Mouse (Mus musculus): Measurements from ENCODE around the gene Traf3. TPM values are rescaled to one million over a fixed set of nuclear protein-coding genes. Genes with fewer than 3 reads are reported as not detected.

Traf3 gene
- 10 to 100 TPM; 16.3 to 16.7 TPM for total RNA-seq (2021)
- long read RNA-seq, experiment 1, partial matches to known transcripts: 0 of 8 reads
- long read RNA-seq, experiment 1, other reads (novel, unspliced or antisense): 8 of 8 reads
- long read RNA-seq, experiment 2, partial matches to known transcripts: 0 of 5 reads
- long read RNA-seq, experiment 2, other reads (novel, unspliced or antisense): 5 of 5 reads

DNA sequence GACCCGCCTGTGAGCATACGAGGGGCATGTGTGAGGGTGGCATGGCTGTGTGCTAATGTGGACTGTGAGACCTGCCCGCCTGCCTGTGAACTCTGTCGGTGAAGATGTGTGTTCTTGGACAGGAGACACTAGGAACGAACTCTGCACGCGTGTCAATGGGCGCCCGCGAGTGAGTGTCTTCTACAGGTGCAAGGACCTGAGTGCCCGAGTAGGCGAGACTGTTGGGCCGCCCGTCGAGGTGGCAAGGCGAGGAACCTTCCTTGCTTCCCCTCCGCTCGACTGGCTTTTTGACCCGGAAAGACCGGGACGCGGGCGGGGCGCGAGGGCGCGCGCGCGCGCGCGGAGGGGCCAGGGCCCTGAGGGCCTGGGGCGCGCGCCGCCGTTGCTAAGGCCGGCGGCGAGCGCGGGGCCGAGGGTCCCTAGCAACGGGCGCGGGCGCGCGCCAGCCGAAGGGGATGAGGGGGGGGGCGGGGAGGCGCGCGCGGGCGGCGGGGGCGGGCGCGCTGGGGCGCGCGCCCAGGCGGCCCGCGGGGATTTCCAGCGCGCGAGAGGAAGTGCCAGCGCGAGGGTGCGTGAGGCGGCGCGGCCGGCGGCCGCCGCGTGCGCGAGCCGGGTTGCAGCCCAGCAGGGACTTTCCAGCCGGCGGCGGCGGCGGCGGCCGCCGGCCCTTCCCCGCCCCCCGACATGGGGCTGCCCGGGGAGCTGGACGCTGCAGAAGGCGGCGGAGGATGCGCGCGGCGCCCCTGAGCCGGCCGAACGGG, at the start of gene Traf3:
TSS of gene Traf3 (plus strand) at position 540 of the 761 bp plus-strand sequence.
- peak; percentile 66 for DNase-seq

DNA sequence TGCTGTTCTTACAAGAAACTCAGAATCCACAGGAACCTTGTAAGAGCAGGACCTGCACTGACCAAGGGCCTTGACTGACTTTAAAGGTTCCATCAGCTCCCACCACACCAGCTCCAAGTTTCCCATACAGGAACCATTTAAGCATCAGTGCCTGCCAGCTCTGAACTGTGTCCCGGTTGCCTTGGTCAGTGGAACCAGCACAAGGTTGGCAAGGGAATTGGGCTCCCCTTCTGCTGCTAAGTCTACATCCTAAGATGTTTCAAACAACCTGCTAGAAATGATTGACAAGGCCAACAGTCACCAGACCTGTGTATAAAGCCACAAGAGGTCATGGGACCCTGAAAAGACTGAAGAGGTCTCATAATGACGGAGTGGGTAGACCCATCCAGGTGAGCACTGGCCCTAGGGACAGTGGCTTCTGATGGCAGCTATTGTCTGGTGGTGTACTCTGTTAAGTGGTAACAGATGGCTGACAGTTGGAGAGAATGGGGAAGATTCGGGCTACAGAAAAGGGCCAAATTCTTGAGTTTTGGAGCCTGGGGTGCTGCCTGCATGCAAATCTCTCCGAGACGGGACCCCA, 46.6 kb upstream of the Traf3 start:
- no peak for DNase-seq

DNA sequence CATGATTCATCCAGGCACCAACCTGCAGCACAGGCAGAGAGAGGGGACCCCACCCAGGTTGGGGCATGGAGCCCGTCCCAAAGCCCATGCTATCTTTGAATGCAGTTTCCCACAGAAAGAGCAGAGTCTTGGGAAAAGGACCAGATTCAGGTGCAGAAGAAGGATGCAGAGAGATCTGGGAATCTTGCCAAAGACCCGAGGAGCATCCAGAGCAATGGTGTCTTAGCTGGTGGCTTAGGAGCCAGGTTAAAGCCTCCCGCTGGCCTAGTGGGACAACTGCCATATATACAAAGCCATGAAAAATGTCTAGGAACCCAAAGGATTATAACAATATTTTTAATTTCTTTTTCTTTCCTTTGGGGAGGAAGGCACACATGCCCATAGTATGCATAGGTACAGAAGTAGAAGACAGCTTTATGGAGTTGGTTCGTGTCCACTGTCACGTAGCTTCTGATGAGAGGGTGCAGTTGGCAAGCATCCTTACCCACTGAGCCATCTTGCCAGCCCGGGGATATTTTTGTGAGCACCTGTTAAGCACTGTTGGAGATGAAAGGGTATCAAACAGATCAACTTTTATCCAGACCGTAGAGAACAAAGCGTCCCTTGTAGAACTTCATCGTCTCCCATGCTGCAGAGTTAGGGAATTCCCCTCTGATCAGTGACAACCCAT, 45.1 kb upstream of the Traf3 start:
- no peak for DNase-seq

DNA sequence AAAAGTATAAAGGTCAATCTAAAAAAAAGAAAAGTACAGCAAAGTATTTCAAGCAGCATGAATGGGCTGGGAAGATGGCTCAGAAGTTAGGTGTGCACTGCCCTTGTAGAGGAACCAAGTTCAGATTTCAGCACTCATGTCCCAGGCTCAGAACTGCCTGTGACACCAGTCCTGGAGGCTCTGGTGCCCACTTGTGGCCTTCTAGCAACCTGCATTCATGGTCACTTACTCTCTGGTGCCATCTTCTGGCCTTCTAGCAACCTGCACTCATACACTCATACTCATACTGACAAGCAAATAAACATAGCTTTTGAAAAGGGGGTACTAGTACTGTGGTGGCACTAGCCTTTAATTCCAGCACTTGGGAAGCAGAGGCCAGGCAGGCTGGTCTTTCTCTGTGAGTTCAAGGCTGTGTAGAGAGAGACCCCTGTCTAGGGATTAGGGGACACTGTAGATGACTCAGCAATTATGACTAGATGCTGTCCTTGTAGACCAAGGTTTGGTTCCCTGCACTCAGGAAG, 43.8 kb upstream of the Traf3 start:
- no peak for DNase-seq

DNA sequence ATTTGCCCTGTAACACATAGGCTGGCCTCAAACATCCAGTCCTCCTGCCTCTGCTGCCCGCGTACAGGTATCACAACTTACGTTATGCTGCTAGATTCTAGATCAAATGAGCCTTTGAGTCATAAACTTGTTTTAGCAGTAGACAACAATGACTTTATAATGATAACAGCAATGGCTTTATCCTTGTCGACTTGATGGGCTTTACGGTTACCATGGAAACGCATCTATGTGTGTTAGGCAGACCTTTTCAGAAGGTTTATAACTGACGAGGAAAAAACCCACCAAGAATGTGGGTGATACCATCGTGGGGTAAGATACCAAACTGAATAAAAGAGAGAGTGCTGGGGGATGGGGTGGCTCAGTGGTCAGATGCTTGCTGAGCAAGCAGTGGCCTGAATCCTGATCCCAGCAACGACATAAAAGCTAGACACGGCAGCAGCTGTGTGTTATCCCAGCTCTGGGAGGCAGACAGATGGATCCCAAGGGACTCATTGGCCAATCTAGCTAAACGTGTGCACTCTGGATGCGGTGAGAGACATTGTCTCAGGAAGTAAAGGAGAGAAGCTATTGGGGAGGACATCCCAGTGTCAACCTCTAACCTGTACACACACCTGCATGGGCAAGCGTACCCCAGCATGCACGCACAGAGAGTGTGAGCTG, 41.4 kb upstream of the Traf3 start:
- DNase-seq: no peak

DNA sequence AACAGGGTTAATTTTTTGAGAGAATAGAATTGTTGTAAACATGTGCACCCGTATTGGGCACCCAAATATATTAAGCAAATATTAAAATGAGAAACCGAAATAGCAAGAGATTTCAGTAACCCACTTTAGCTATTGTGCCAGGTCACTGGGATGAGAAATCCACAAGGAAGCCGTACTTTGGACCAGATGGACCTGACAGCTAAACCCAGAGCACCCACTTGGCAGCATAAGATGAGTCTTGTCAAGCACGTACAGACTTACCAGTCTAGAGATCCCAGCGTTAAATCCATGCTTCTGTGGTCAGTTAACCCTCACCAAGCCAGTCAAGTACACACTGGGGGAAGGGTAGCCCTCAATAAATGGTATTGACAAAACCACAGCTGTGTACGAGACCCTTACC, 40.5 kb upstream of the Traf3 start:
- DNase-seq: no peak

DNA sequence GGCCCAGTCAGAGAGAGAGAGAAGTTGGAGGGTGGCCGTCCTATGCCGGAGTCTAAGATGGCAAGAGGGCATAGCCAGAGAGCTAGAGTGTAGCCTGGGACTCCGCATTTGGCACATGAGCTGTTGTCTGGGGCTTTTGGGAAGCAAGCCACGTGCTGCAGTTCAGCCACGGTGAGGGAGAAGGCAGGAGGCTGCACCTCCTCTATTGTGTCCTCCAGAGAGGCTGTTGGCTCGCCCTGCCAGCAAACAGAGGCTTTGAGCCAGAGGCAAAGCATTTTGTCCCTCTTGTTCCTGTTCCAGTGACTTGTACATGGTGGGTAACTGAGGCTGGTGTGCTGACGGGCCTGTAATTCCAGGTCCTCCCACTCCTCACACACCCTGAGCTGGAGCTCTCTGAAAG, 32.0 kb upstream of the Traf3 start:
- DNase-seq: no peak

DNA sequence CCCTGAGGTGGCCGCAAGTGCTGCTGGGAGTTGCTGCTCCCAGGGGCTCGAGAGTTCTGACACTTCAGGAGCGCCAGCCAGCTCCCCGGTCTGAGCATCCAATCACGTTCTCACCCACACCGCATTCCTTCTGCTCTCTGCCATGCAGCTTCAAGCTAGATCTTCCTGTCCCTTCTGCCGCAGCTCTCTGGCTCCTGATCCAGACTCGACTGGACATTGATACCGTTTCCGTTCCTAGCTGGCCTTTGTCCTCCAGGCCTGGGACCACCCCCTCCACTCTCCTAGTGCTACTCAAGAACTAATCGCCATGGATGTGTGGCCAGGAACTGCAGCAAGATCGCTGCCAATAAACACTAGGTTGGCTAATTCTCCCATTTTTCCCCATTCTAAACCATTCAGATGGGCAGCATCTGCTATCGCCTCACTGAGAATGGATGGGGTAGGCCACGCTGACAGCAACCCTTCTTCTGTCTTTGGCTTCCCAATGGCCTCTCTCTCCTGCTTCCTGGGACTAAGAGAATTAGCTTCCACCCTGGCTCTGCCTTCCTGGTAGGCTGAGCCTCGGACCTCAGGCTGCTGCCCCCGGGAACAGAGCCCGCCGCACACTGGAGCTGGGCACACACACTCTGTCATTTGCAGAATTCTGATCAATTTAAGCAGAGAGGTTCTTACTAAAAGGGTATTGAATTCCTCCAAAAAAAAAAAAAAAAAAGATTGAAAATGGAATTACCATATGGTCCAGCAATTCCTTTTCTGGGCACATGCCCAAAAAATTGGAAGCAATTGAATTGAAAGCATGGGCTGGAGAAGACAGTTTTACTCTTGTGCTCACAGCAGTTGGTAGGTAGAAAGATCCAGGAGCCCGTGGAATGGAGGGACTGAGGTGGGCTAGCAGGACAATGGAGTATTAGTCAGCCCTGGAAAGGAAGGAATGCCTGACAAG, 31.1 kb upstream of the Traf3 start:
- DNase-seq: peak; percentile 37

DNA sequence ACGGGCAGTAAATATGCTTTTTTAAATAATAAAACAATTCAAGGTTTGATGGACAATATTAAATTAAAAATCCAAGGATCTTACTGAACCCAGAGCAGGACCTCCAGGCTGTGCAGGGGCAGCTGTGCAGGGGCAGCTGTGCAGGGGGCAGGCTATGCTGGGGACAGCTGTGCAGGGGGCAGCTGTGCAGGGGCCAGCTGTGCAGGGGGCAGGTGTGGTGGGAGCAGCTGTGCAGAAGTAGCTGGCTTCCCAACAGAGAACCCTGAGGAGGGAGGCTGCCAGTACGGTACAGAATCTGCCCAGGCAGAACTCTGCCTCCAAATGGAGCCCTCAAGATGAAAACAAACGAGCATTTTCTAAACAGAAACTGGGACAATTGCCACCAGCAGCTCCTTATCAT, 30.2 kb upstream of the Traf3 start:
- no peak for DNase-seq

DNA sequence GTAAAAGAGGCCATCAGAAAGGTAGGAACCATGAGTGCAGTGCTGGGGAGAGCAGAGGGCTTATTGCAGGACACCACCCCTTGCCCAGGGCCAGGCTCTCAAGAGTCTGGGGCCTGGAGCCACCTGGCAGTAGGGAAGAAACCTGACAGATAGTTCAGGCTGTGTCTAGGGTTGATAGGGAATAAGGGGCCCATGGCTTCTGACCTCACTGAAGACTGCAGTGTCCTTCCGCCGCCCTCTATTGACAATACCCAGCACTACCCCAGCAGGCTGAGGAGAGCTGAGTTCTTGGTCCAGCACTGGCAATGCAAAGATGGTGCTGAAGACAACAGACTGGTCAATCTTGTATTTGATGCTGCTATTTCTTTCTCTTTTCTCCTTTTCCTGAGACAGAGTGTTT, 29.1 kb upstream of the Traf3 start:
- DNase-seq: no peak

DNA sequence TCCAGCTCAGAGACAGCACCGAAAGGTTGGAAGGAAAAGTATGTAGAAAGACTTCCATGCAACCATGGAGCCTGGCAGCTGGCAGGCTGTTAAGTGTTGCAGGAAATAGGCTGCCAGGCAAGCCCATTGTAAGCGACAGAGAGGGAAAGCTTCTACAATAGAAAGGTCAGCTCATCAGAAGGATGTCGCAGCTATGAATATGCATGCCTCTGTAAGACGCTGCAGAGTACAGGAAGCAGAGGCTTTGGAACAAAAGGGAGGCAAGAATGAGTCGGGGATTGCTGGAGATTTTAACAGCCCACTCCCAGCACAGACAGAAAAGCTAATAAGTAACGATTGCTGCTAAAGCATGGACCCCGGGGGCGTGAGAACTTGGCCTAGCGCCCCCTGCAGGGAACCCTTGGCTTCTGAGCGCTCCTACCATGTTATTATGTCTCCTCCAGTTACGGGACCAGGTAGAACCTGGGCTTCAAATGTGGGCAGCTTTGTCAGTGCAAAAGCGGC, 23.1 kb upstream of the Traf3 start:
- DNase-seq: no peak

DNA sequence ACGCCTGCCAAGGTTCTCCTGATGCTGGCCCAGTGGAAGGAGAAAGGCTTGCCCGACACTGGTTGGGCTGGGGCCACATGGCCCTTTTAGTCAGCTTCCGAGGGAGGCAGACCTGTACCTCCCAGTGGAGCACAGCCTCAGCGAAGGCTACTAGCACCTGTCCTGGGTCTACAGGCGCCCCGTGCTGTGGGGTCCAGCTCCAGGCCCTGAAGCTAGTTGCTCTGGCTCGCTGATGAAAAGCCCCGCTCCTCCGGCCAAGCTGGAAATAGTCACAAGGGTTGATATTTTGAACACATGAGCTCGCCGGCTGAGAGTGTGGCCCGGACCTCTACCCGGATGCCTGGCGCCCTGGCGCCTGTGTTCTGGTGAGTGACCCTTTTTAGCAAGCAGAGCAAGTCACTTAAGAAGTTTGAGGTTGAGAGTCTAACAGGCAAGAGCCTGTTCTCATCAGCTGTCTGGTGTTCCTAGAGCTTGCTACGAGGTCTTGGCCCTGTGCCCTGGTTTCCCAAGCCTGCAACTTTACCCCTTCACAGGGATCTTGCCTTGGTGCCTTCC, 22.6 kb upstream of the Traf3 start:
- peak; percentile 36 for DNase-seq

DNA sequence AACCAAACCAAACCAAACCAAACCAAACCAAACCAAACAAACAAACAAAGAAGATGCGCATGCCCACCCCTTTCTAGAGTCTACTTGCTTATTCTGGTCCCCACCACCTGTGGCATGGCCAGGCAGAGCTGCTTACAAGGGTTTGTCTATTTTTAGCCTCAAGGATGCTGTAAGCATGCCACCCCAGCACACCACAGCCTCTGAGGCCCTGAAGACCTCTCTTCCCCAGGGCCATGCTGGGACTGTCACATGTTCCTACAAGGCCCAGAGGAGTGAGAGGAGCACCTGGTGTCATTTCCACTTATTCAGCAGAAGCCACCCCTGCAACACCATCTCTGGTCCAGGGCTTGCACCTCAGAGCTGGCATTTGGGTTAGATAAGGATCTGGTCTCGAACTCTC, 21.6 kb upstream of the Traf3 start:
- DNase-seq: no peak

DNA sequence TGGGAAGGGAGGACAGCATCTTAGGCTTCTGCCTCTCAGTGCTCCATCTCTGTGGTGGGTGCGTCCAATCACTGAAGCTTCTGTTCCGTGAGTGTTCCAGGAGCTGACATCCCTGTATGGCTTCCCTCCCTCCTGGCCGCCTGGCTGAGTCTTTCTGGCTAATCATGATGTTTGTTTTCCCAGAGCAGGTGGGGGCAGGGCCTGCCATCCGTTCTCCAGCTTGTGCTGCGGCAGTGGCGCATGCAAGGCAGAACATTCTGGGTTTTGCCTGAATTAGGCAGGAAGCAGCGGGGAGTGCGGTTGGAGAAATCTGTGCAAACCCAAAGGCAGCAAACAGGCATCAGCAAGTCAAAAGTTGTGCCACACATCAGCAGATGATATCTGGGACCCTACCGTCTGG, 20.9 kb upstream of the Traf3 start:
- DNase-seq: no peak

DNA sequence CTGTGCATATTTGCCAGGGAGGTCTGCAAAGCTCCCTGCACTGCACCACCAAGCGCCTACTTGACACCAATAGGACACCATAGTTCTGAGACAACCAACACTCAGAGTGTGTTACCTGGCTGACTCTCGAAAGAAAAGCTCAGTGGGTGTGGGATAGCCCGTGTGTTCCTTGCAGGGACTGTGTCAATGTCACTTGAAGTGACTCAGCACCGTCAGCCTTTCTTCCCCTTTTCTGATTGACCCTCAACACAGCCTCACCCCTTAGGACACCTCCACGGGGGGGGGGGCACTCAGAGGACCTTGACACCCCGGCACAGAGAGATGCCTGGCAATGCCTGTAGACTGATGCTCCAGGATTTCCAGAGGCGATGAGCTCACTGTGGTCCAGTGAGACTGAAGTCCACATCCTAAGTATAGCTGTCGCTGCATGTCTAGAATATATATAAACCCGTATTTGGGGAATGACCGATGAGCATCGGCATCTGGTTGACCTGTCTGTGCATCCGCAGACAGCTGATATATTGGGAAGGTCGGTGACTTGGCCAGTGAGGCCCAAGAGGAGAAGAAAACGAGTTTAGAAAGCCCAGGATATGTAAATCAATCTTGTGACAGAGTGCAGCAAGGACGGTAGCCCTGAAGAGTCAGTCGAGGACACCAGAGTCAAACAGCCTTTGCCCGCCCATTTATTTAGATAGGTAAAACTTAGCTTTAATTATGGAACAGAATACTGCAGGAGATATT, 16.5 kb upstream of the Traf3 start:
- DNase-seq: no peak

DNA sequence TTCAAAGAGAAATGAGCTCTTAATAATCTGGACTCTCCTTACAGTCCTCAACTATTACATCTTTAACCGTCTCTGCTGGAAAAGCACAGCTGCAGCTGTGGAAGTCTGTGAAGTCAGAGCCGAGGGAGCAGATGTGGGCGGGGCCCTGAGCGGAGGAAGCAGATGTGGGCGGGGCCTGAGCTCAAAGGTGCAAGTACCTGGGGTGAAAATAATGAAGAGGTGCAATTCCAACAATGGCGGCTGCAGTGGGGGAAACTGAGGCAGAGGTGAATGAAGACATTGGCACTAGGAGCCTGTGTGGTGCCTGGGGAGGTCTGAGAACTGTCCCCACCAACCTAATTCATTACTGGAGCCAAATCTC, 16.0 kb upstream of the Traf3 start:
- DNase-seq: no peak

DNA sequence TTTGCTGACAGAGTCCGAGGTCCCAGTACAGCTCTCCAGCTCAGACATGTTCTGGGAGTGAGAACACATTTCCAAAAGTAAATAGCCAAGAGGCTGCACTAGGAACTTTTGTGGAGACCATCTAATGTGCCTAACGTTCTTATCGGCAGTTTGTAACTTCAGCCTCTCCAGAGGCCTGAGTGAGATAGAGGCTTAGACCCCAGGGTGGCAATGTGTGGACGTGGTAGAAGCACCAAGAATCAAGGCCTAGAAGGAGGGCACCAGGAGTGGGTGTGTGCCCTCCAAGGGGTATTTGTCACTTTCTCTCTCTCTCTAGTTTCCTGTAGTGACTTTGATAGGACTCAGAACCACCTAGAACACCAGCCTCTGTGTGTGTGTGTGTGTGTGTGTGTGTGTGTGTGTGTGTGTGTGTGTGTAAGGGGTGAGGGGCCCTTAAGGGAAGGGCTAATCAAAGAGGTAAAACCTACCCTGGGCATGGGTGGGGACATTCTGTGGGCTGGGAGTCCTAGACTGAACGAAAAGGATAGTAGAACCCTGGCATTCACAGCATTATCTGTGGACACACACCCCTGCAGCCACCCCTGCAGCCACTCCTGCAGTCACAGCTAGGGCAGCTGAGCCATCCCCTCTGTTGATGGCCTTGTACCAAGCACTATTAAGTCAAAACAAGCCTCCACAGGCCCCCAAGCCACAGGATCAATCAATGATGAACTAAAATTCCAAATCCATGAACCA, 14.6 kb upstream of the Traf3 start:
- DNase-seq: no peak

DNA sequence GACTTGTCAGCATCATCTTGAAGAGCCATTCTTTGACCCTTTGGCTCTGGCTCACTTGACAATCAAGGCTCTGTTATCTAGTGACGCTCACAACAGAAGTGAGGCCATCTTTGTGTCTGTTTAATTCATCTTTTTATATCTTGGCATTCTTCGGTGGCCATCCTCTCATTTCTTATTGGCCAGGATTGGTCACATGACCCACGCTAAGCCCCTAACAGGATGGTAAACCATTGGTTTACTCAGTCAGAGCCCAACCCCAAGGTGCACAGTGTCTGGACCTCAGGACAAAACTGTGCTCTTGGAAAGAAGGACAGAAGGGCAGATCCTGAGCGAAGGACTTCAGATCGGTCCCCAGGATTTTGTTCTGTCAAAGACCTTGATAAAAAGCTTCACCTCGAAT, 13.6 kb upstream of the Traf3 start:
- DNase-seq: no peak

DNA sequence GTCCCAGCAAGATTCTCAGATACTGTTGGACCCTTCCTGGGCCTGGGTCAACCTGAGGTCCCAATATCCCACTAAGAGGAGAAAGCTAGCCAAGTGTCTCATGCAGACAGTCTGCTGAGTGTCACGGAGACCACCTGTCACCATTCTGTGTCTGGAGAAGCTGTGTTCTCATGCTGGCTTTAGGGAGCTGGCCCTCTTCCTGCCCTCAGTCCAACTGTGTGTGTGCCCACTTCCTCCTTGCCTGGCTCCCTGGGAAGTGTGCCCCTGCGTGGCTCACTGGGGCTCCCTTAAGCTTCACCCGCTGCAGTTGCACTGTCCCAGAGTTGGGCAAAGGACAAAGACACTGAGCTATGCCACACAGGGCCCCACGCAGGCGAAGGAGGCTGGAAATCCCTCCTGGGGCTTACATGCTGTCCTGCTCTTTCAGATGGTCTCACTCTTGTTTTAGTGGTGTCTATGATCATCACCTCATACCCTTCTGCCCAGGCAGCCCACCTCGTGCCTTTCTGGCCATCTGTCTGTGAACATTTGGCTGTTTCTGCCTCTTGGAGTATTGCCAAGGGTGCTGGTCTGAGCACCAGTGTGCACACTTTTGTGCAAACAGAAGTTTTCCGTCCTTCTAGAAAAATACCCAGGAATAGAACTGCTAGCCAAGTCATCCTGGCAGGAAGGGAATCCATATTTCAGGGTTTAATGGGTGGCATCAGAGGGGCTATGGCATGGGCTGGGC, 13.0 kb upstream of the Traf3 start:
- DNase-seq: no peak
